11 mouse cellular contexts compared by ENCODE assay signal in the genomic region with DNA sequence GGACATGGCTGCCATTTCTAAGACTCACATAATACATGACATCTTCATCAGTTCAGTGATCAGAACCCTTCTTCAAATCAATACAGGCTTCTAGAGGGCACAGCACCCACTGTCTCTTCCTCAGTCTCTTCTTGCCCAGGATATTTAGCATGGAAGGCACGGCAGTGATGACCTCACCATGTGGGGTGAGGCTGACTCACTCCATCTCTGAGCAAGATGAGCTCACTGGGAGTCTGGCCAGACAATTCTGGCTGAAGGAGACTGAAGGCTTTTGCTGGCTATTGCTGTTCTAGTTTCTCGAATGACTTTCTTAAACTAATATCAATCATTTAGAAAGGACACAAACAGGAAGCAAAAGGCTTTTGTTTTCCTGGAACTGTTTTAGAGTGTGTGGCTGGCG.
A peak's percentile ranks its signal among the peaks of the same experiment; 100 is the strongest.
DNase-seq lines count a peak whose midpoint lies in the region; ATAC-seq lines count a peak whose summit lies in the region.
"Had no signal": no experiment of that assay in that cellular context is flagged by ENCODE, and none has a peak within 500 bp of the region (broad histone marks: within the 10 kb centered on the region; RNA-seq: fewer than 3 reads in every experiment).

No protein-coding gene starts in this region.

- intact Hi-C loops in left cerebral cortex, postnatal 4 days (cut with DNase I), result no loop called here

- H3K27me3 ChIP-seq in intestine, embryonic 16.5 days (replicated peaks; ENCODE audit: control insufficient read depth, insufficient read depth, low read length), result no peaks in the 10 kb centered on the region
- H3K27me3 ChIP-seq: hindbrain, embryonic 15.5 days had no signal

- 46% methylated on average over 3 of the region's 3 CpGs for WGBS in intestine, embryonic 16.5 days

- peak; percentile 33 to 51 for DNase-seq in left cerebral cortex, adult 18-20 months (ENCODE audit: low spot score in 2 of 2)
- no peak for DNase-seq in left cerebral cortex, postnatal 4 days
- DNase-seq in adrenal gland, adult 18-20 months (ENCODE audit: low spot score in 2 of 2), result peak; percentile 37 to 41
- peak; percentile 70 to 75 for DNase-seq in cerebellum, postnatal 14 days
- peak; percentile 26 for DNase-seq in lung, postnatal 14 days
- no peak for DNase-seq in kidney, adult 11 months
- DNase-seq in spleen, postnatal 10 days (ENCODE audit: low spot score in 2 of 2), result no peak
- DNase-seq: lung, embryonic 14.5 days had no signal

- H3K4me2 ChIP-seq in intestine, embryonic 16.5 days (ENCODE audit: low read depth, low read length), result no peak overlapping the region
- H3K4me2 ChIP-seq: hindbrain, embryonic 15.5 days; lung, embryonic 14.5 days had no signal

- no peak for ATAC-seq in intestine, embryonic 16.5 days

- no peaks in the 10 kb centered on the region for H3K4me1 ChIP-seq in intestine, embryonic 16.5 days (ENCODE audit: control insufficient read depth, insufficient read depth, low read length)

- no peak overlapping the region for H3K9ac ChIP-seq in intestine, embryonic 16.5 days (ENCODE audit: low read depth, low read length)
- H3K9ac ChIP-seq: hindbrain, embryonic 15.5 days; lung, embryonic 14.5 days had no signal

- no peak overlapping the region for H3K27ac ChIP-seq in intestine, embryonic 16.5 days (ENCODE audit: low read length)
- H3K27ac ChIP-seq: hindbrain, embryonic 15.5 days had no signal

- H3K36me3 ChIP-seq in intestine, embryonic 16.5 days (ENCODE audit: control insufficient read depth, insufficient read depth, low read length), result no peaks in the 10 kb centered on the region
- H3K36me3 ChIP-seq: G1E; hindbrain, embryonic 15.5 days had no signal

- H3K9me3 ChIP-seq in intestine, embryonic 16.5 days (ENCODE audit: control insufficient read depth, low read length), result no peaks in the 10 kb centered on the region
- H3K9me3 ChIP-seq: G1E; hindbrain, embryonic 15.5 days had no signal

- H3K4me3 ChIP-seq in intestine, embryonic 16.5 days (ENCODE audit: low read length), result no peak overlapping the region
- H3K4me3 ChIP-seq: hindbrain, embryonic 15.5 days had no signal

Comparison
In these comparisons a context has a peak if more than half of its experiments do, and no peak if none do; other contexts are left out.
1. DNase-seq: peak in left cerebral cortex, adult 18-20 months (2 of 2), adrenal gland, adult 18-20 months (2 of 2), cerebellum, postnatal 14 days (2 of 2) and lung, postnatal 14 days (single experiment); none in left cerebral cortex, postnatal 4 days (single experiment), kidney, adult 11 months (single experiment) and spleen, postnatal 10 days (0 of 2).